Mouse (Mus musculus): ENCODE measurements around the gene Tas2r126.

- TF ChIP-seq POLR2A (IDR thresholded peaks at IDR 0.05; ENCODE audit: insufficient read depth, low read depth, low read length) (no peak), CTCF (IDR thresholded peaks at IDR 0.05) (no peak), EP300 (IDR thresholded peaks at IDR 0.05; ENCODE audit: insufficient read depth, low read depth, low read length) (no peak)
These were observed 14.9 kb upstream of the Tas2r126 start for GRCm38 (mm10) chr6:42419443-42419842.
